Mouse (Mus musculus): ENCODE results near the gene Spi1.

- TF ChIP-seq CTCF (IDR thresholded peaks at IDR 0.05; ENCODE audit: low read depth) (no peak), EP300 (IDR thresholded peaks at IDR 0.05; ENCODE audit: low read depth) (no peak)
These were observed 28.8 kb upstream of the Spi1 start for GRCm38 (mm10) chr2:91053181-91053933.
